Mouse (Mus musculus): ENCODE results near the gene Erbb3.

The Erbb3 gene

GRCm38 (mm10) chr10:128613154-128613440, 23.6 kb upstream of the Erbb3 start:
- in situ Hi-C loops (cut with MseI, MboI), result no loop called here

GRCm38 (mm10) chr10:128612433-128613153, 23.1 kb upstream of the Erbb3 start:
- in situ Hi-C loops (cut with MseI, MboI), result no loop called here

GRCm38 (mm10) chr10:128606483-128606882, 17.0 kb upstream of the Erbb3 start:
- in situ Hi-C loops (cut with MseI, MboI), result no loop called here

GRCm38 (mm10) chr10:128602470-128603128, 13.1 kb upstream of the Erbb3 start:
- in situ Hi-C loops (cut with MseI, MboI), result no loop called here

- in situ Hi-C loops (cut with MseI, MboI), result no loop called here
These were observed 12.0 kb upstream of the Erbb3 start for GRCm38 (mm10) chr10:128601499-128601898.

GRCm38 (mm10) chr10:128598476-128598875, 9.0 kb upstream of the Erbb3 start:
- in situ Hi-C loops (cut with MseI, MboI), result no loop called here

GRCm38 (mm10) chr10:128592797-128593196, 3.3 kb upstream of the Erbb3 start:
- in situ Hi-C loops (cut with MseI, MboI), result no loop called here

- in situ Hi-C loops (cut with MseI, MboI), result no loop called here
These were observed 2.0 kb upstream of the Erbb3 start for GRCm38 (mm10) chr10:128591436-128591835.

GRCm38 (mm10) chr10:128590193-128590690, 790 bp upstream of the Erbb3 start:
- in situ Hi-C loops (cut with MseI, MboI), result no loop called here

- in situ Hi-C loops (cut with MseI, MboI), result no loop called here
These were observed 533 bp downstream of the Erbb3 start for GRCm38 (mm10) chr10:128588775-128589463.

- in situ Hi-C loops (cut with MseI, MboI), result no loop called here
These were observed 1.3 kb downstream of the Erbb3 start for GRCm38 (mm10) chr10:128588136-128588535.

- in situ Hi-C loops (cut with MseI, MboI), result no loop called here
These were observed 1.8 kb downstream of the Erbb3 start for GRCm38 (mm10) chr10:128587697-128588096.

GRCm38 (mm10) chr10:128587120-128587519, 2.3 kb downstream of the Erbb3 start:
- in situ Hi-C loops (cut with MseI, MboI), result no loop called here

GRCm38 (mm10) chr10:128586546-128586945, 2.9 kb downstream of the Erbb3 start:
- in situ Hi-C loops (cut with MseI, MboI), result no loop called here

GRCm38 (mm10) chr10:128584386-128584785, 5.1 kb downstream of the Erbb3 start:
- in situ Hi-C loops (cut with MseI, MboI), result no loop called here

- in situ Hi-C loops (cut with MseI, MboI), result no loop called here
These were observed 5.8 kb downstream of the Erbb3 start for GRCm38 (mm10) chr10:128583644-128584043.

- in situ Hi-C loops (cut with MseI, MboI), result no loop called here
These were observed 9.7 kb downstream of the Erbb3 start for GRCm38 (mm10) chr10:128579731-128580130.

GRCm38 (mm10) chr10:128579298-128579697, 10.2 kb downstream of the Erbb3 start:
- in situ Hi-C loops (cut with MseI, MboI), result no loop called here

- in situ Hi-C loops (cut with MseI, MboI), result no loop called here
These were observed 11.1 kb downstream of the Erbb3 start for GRCm38 (mm10) chr10:128578330-128578729.

- in situ Hi-C loops (cut with MseI, MboI), result no loop called here
These were observed 14.4 kb downstream of the Erbb3 start for GRCm38 (mm10) chr10:128575063-128575462.

- in situ Hi-C loops (cut with MseI, MboI), result no loop called here
These were observed 23.5 kb downstream of the Erbb3 start, which contains the start of gene Pa2g4 for GRCm38 (mm10) chr10:128565788-128566531. Gene Pa2g4, minus strand, starts transcription at chr10:128565987.
